Mouse (Mus musculus) adrenal gland, postnatal 25 days (tissue): ENCODE measurements around the gene Nabp2. TPM values are rescaled to one million over a fixed set of nuclear protein-coding genes. Genes with fewer than 3 reads are reported as not detected.
A peak's percentile ranks its signal among the peaks of the same experiment; 100 is the strongest.

Experiments used
- DNase-seq: peaks from one replicate; pipeline ENCODE4 v3.0.0; 2021; ENCODE audit warnings: mixed read lengths
- total RNA-seq: library from RNA; stranded (reverse); gene quantifications from 2 replicates; pipeline ENCODE4 v1.2.3, GENCODE M21; 2021

Gene Nabp2
- total RNA-seq, 1 experiment from 2014 or later, result 74.6 TPM

GRCm38 (mm10) chr10:128382482-128382881, 28.8 kb downstream of the Nabp2 start:
- DNase-seq, result no peak

DNA sequence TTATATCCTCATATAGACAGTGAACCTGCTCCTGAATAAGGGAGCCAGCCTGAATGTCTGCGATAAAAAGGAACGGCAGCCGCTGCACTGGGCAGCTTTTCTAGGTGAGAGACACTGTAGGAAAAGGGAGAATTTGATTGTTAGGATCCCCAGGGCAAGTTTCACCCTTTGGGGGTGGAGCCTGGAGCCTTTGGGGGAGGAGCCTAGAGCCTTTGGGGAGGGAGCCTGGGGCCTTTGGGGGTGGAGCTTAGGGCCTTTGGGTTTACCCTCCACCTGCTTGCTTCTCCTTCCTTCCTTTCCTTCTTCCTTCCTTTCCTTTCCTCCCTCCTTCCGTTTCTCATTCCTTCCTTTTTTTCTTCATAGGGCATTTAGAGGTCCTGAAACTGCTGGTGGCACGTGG, 30.7 kb downstream of the Nabp2 start:
- no peak for DNase-seq

- DNase-seq, result no peak
Measured at GRCm38 (mm10) chr10:128379260-128379659, 32.0 kb downstream of the Nabp2 start.

GRCm38 (mm10) chr10:128378462-128378861, 32.8 kb downstream of the Nabp2 start:
- DNase-seq, result no peak

DNA sequence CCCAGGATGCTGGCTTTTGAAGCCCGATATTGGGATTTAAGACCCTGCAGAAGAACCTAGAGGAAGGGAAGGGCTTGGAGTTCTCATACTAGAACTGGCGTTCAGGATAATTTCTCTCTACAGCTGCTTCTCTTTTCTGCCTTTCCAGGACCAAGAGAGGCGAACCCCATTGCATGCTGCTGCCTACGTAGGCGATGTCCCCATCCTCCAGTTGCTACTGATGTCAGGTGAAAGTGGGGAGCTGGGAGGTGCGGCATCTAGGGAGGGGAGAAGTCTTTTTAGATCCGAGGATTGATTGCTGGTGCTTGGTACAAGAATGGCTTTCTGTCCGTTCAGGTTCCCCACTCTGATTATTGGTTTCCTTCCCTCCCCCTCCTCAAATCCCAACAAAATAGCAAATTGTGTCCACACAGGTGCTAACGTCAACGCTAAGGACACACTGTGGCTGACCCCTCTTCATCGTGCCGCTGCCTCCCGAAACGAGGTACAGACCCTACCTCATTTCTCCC, 33.3 kb downstream of the Nabp2 start:
- DNase-seq, result no peak

GRCm38 (mm10) chr10:128377222-128377939, 33.9 kb downstream of the Nabp2 start:
- DNase-seq, result peak; percentile 57

- peak; percentile 92 for DNase-seq
Measured at GRCm38 (mm10) chr10:128376455-128377211, 34.7 kb downstream of the Nabp2 start, which contains the start of gene Ankrd52. Gene Ankrd52 (plus strand): TSS chr10:128377115.

- DNase-seq, result no peak
Measured at GRCm38 (mm10) chr10:128376099-128376454, 35.2 kb downstream of the Nabp2 start.

DNA sequence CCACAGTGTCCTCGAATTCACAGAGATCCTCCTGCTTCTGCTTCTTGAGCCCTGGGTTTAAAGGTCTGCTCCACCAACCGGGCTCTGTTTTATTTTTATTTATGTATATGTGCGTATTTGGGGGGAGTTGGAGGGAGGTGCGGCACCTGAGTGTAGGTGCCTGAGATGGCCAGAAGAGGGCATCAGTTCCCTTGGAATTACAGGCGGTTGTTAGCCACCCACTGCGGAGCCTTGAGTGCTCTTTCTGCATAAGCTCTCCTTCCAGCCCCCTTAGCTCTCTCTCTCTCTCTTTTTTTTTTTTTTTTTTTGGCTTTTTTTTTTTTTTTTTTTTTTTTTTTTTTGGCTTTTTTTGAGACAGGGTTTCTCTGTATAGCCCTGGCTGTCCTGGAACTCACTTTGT, 36.9 kb downstream of the Nabp2 start:
- no peak for DNase-seq

DNA sequence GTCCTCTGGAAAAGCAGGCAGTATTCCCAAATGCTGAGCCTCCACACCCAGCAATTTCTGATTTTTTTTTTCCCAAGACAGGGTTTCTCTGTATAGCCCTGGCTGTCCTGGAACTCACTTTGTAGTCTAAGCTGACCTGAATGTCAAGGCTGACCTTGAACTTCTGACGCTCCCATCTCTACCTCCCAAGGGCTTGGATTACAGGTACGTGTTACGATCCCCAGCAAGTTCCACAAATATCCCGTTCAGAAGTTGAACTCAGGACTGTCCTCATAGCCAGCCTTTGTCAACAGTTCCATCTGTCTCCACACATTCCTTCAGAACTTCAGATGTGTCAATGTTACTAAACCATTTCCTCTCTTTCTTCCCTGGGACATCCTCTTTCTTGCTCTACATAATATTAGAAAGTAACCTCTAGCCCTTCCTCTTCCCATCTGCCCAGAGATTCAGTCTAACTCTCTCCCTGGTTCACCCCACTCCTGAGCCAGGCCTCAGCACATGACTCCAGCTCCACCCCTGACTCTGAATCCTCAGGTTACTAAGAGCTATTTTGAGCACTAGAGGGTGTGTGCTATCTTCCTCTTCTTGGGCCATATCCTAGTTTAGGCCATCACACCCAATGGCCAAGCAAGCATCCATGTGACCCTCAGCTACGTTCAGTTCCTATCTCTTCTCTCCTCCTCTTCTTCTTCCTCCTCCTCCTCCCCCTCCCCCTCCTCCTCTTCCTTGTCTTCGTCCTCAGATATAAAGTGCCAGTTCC, 38.1 kb downstream of the Nabp2 start:
- DNase-seq, result no peak

DNA sequence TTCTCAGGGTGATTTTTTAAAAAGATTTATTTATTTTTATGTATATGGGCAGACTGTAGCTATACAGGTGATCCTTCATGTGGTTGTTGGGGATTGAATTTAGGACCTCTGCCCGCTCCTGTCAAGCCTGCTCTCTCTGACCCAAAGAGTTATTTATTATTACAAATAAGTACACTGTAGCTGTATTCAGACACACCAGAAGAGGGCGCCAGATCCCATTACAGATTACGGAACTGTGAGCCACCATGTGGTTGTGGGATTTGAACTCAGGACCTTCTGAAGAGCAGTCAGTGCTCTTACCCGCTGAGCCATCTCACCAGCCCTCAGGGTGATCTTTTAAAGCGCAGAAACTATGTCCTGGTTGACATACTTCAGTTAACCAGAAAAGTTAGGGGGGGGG, 39.1 kb downstream of the Nabp2 start:
- DNase-seq, result no peak

GRCm38 (mm10) chr10:128370601-128371000, 40.7 kb downstream of the Nabp2 start:
- no peak for DNase-seq

GRCm38 (mm10) chr10:128370021-128370420, 41.3 kb downstream of the Nabp2 start:
- DNase-seq, result no peak

GRCm38 (mm10) chr10:128369599-128369998, 41.7 kb downstream of the Nabp2 start:
- DNase-seq, result no peak

GRCm38 (mm10) chr10:128369218-128369543, 42.1 kb downstream of the Nabp2 start:
- no peak for DNase-seq

DNA sequence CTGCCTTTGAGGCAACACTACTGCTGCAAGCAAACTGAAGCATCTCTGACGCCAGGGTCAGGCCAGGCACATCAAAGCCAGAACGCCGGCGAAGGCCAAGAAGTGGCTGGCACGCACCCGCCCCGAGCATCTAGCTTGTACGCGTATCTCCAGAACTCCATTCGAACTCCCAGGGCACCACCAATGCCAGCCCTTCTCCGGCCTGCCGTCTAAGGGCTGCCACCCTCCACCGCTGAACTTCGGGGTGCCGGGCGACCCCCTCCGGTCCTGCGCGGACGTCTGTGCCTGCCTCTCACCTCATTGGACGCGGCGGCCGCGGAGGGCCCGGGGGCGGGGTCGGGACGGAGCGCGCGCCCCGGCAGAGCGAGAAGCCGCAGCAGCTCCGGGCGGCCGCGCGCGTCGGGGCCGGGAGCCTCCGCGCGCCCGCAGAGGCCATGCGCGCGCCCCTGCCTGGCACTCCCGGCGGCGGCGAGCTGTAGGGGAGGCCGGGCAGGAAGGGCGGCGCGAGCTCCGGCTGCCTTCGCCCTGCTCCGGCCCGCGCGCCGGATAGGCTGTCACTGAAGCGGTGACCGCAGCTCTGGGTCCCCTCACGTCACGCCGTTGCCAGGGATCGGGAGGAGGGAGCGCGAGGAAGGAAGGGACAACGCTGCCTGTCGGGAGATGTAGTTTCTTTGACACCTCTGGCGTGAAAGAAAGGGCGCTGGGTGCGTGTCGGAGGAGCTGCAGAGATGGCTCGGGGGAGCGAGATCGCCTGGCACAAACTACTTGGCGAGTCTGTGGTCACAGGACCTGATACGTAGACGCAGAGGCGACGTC, 42.7 kb downstream of the Nabp2 start, which contains the start of gene Coq10a:
Gene Coq10a (minus strand): TSS at position 596 of the 816 bp plus-strand sequence.
- peak; percentile 92 for DNase-seq

DNA sequence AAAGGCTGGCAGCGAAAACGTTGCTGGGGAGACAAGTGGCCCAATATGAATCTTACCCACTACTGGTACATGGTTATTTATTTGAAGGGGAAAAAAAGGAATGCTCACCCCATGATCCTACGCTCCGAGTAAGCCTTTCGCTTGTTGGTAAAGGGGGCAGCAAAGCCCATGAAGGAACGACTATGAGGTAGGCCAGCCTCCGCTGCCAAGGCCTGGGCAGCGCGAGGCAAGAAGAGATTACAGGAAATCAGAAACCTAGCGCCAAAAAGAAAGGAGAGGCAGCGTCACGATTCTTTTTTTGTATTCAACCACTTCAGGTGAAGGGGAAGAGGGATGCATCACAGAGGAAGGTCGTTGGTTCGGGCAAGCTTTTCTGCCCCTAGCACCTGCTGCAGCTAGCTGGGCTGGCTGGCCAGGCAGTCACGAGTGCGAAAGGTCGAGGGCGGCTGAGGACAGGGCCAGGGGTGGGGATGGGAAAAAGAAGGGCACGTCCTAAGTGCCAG, 43.3 kb downstream of the Nabp2 start:
- no peak for DNase-seq

DNA sequence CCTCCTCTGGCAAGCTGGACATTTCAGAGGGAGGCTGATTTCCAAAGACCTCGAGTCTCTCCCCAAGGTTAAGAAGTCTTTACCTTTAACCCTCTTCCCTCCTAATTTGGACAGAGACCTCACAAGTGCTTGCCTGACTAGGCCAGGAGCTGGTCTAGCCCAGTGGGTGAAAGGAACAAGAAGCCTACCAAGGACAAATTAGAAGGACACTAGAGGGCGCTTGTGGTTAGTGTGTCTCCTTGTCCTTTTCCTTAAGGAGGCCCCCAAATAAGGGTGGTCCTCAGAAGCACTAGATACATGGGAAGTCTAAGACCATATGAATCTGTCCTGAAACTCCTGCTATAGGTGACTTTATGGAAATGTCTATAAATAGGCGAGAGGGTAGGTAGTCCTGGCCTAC, 48.7 kb downstream of the Nabp2 start:
- no peak for DNase-seq

DNA sequence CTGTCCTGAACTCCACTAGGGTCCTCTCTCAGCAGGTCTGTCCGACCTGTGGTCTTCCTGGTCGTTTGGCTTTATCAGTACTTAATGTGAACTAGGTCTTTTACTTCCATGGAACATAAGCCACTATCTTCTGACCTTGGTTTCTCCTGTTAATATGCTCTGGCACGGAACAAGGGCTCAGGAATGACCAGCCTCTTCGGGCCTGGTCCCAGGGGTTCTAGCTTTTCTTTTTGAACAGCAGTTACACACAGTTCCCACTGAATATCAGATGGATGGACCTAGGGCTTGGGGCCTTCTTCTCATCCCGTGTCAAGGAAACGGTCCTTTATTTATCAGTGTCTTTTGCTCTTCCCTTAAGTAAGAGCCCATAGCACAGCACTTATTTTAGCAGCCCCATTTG, 49.5 kb downstream of the Nabp2 start:
- no peak for DNase-seq

- DNase-seq, result peak; percentile 11
Measured at GRCm38 (mm10) chr10:128359226-128359625, 52.1 kb downstream of the Nabp2 start.

DNA sequence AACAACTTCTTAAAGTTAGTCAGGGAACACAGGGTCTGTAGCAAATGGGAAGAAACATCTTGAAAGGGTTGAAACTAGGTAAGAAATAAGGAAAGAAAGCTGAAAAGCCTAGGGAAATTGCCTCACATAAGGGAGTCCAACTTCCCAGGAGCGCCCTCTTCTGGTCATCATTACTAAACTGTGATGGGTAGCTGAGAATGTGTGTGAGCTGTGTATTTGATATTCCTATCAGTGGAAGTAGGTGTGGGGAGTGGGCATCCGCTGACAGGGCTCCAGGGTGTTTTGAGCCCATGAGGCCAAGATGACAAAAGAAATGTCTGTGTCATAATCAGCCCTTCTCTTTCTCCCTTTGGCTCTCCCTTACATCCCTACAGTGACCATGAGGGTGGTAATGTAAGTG, 52.5 kb downstream of the Nabp2 start:
- DNase-seq, result peak; percentile 34
